Mouse (Mus musculus) cerebellum, adult 11-12 months (tissue): Measurements from ENCODE around the gene Aamp.

Experiments used
- DNase-seq: peaks from one replicate; pipeline ENCODE4 v3.0.0; 2022

The Aamp gene

DNA sequence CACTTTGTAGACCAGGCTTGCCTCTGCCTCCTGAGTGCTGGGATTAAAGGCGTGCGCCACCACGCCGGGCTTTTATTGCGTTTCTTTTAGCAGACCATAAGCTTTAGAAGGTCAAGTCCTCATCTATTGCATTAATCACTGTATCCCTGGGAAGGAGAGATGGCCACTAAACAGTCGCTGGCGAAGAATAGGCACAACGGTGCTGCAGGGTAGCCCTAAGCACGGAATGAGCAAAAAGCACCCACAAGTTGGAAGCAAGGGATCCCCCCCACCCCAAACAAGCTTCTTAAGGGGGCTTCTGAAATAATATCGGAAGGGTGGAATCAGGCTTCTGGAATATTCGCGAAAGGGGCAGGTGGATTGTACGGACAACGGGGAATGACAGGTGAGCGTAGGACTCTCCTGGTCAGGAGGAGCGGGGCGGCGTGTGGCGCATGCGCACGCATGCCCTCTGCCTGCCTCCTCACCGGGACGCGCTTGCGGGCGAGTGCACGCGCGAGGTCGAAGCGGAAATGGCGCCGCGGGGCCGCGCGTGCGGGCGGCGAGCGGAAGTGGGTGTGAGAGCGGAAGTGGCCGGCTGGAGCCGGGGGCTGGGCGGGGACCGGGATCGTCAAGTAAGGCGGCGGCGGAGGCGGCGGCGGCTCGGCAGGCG is 48.5 kb downstream of the Aamp start, which contains the start of gene Arpc2:
Arpc2 (plus strand) TSS at position 147 of the 652 bp plus-strand sequence.
- peak; percentile 97 for DNase-seq

DNA sequence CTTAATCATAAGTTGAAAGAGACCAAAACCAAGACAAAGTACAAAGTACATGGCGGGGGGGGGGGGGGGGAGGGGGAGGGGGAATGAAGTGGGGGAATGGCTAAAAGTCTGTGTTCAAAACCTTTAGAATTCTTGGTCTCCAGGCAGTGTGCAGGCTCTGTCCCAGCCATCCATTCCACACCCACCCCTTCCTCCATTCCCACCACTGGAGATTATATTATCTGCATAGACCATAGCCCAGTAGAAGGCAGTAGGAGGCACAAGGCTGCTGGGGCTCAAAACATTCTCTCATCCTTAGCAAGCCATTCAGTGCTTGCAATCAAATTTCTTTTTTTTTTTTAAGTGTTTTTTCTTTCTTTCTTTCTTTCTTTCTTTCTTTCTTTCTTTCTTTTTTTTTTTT is 53.5 kb downstream of the Aamp start:
- DNase-seq: no peak

DNA sequence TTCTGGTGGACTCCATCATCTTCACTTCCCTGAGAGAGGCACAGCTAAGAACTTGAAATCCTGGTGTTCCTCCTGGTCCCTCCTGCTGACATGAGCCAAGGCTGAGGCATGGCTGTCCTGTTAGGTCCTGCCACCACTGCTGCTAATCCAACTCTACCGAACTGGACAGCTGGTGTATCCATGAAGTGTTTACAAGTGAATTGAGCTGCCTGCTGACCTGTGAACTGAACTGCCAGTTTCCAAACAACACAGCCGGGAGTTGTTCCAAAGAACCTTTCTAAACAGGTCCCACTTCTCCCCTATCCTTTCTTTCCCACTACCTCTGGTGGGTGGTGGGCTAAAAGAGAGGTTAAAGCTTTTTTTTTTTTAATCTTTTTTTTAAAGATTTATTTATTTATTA is 54.6 kb downstream of the Aamp start:
- no peak for DNase-seq
